Mouse (Mus musculus) lung, adult 18-20 months (tissue): ENCODE results near the gene Tra2a.

Experiments
- DNase-seq, 2 experiments: peaks; one replicate each; pipeline ENCODE4 v3.0.0; 2022; ENCODE audit warnings: mixed read lengths in 2 of 2

Tra2a gene

GRCm38 (mm10) chr6:49233356-49233755 is 30.5 kb downstream of the Tra2a start:
- DNase-seq = no peak

DNA sequence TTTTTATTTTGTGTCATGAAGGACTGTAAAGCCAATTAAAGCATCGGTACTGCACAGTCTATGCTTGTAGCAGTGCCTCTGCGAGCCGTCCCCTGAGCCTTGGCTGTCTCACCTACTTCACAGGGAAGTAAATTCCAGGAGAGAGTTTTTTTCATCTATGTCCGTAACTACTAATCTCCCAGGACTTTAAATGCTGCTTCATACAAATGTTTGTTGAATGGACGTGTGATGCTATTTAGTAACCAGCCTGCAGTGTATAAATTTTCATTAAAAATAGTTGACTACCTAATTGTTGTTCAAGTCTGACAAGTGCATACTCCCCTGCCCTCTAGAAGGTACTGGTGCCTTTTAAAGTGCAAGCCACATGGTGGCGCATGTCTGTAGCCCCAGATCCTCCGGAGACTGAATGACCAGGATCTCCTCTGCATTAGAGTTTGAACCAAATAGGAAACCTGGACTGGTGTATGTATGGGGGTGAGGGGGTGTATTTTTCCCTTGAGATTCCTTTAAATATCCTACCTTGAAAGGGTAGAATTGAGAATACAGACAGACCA is 35.6 kb downstream of the Tra2a start:
- DNase-seq = peak in 1 of 2 experiments; percentile 46

GRCm38 (mm10) chr6:49227184-49227735 is 36.6 kb downstream of the Tra2a start:
- no peak for DNase-seq

GRCm38 (mm10) chr6:49225728-49226123 is 38.1 kb downstream of the Tra2a start:
- DNase-seq = no peak

DNA sequence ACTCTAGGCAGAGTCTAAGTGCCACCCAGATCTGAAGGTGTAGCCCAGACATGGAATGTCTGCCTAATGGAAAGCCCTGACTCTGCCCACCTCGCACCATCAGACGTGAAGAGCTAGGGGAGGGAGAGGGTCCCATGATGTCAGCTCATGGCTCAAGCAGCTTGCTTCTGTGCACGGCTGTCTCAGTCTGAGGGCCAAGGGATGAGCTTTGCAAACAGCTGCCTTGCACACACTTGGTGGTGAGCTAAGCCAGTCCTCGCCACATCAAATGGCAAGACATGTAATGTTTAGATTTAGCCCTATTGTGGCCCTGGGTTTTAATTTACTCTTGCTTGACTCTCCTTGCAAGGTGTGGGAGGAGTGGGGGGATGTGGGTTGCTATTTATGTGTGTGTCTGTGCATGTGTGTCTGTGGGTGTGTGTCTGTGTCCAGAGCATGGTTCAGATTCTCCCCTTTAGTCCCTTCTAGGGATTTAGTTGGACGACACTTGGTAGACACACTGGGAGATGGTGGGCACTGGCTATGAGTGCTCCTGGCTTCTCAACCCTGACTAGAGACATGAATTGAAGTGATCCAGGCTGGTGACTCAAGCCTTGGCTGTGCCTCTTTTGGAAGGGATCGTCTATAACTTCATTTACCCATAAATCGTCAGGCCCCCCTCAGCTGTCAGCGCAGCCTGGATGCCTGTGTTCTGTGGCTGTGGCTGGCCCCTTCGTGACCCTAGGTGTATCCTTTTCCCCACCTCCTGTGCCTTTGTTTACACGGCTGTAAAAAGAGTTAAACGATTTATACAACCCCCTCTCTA is 38.7 kb downstream of the Tra2a start:
- DNase-seq = no peak

DNA sequence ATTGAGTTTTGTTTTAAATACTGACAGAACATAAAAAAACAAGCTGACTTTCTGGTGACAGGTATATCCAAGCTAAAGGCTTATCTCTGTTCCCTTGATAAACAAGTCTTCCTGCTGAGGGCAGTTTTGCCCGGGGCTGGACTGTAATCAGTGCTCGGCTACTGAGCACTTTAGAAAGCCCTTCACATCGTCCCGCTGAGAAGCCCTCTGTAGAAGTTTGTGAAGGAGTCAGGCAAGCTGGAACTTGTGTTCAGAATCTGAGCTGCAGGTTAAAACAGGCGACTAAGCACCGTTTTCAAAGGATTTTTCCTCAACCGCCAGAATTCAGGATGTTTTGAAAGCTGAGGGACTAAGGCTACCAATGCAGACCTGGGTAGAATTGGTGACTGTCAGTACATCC is 41.9 kb downstream of the Tra2a start:
- no peak for DNase-seq

- no peak for DNase-seq
Observed at GRCm38 (mm10) chr6:49219920-49220604, 43.8 kb downstream of the Tra2a start.

DNA sequence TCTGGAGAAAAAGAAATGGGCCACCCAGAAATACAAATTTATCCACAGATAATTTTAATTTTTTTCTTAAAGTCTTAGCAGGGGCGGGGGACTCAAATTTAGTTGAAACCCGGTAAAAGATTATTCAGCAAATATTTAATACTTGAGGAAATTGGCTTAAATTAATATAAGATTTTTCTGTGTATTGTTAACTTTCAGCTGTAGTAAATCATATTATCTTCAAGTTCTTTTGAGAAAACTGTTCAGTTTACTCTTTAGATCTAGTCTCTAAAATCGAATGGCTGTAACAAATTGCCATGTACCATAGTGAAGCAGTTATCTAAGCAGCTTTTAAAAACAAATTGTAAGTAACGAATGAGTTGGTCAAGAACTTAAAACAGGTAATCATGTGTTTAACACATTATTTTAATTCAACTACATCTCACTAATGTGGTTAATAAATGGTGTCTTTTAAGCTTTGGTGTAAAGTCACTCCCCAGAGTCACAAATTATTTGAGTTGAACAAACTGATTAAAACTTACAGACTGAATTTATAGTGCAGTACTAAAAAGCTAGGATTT is 44.8 kb downstream of the Tra2a start:
- no peak for DNase-seq

DNA sequence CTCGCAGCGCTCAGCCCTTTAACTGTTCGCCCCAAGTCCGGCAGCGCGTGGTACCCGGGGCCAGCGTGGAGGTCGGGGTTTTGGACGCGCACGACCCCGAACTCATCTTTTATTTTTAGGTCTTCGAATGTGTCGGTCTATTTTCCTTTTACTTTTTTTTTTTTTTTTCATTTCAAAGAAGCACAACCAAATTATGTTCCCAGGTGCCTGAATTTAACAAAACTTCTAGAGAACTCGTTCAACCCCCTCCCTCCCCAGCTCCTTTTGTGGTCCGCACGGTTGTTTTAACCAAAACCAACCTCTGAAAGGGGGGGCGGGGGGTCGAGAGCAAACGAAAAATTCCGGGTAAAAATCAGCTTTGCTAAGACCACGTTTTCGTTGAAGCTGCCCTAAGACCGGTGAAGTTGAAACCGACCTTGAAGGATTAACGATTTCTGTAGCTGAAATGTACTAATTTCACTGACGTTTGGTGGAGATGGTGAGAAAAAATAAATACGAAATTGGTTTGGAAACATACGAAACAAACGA is 45.5 kb downstream of the Tra2a start:
- DNase-seq = no peak

GRCm38 (mm10) chr6:49217581-49218274 is 46.1 kb downstream of the Tra2a start:
- no peak for DNase-seq

GRCm38 (mm10) chr6:49216811-49217542 is 46.9 kb downstream of the Tra2a start:
- DNase-seq = no peak

GRCm38 (mm10) chr6:49215748-49216585 is 47.9 kb downstream of the Tra2a start:
- no peak for DNase-seq

- no peak for DNase-seq
Observed at GRCm38 (mm10) chr6:49214928-49215747, 48.7 kb downstream of the Tra2a start, which contains the start of gene Igf2bp3. Gene Igf2bp3 (minus strand): TSS chr6:49214957.

DNA sequence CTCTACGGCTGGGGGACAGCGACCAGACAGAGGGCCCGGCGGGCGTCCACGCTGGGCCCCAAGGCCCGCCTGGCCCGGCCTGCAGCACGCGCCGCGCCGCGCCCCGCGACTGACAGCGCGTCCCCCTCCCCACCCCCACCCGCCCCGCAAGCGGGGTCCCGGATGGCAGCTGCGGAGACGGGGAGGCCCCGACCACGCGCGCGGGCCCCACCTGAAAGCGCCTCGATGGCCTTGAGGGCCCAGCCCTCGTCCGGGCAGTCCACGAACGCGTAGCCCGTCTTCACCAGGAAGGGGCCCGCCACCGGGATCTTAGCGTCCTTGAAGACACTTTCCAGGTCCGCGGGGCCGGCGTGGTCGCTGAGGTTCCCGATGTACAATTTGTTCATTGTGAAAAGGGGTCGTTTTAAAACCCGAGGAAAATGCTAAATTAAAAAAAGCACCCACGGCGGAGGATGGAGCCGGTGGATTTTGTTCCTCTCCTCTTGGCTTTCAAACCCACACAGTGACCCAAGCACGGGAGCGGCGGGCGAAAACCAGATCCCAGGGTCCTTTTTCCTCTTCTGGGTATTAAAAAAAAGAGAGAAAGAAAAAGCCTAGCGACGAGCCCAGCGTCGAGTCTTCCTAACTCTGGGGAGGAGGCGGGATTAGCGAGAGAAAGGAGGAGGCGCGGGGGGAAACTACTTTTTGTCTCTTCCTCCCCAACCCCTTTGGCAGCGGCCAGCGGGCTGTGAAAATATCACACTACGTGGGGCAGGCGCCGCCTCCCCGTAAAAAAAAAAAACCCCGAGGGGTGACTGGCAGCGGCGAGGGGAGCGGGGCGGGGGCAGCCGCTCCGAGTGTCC is 49.5 kb downstream of the Tra2a start:
- DNase-seq = no peak

GRCm38 (mm10) chr6:49213581-49214085 is 50.2 kb downstream of the Tra2a start:
- no peak for DNase-seq

GRCm38 (mm10) chr6:49212931-49213580 is 50.8 kb downstream of the Tra2a start:
- no peak for DNase-seq

GRCm38 (mm10) chr6:49212141-49212540 is 51.7 kb downstream of the Tra2a start:
- no peak for DNase-seq

- no peak for DNase-seq
Observed at GRCm38 (mm10) chr6:49211596-49211995, 52.2 kb downstream of the Tra2a start.
